ENCODE assay signal across 8 mouse cellular contexts in the genomic region with DNA sequence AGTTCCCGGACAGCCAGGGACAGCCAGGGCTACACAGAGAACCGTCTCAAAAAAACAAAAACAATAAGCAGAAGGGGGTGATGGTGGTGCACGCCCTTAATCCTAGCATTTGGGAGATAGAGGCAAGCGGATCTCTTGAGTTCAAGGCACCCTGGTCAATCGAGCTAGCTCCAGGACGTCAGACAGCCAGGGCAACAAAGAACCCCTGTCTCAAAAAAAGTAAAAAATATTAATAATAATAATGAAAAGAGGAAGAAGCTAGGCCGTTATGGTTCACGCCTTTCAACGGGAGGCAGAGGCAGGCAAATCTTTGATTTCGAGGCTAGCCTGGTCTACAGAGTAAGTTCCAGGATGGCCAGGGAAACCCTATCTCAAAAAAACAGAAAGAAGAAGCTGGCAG. TPM values are rescaled to one million over a fixed set of nuclear protein-coding genes. Genes with fewer than 3 reads are reported as not detected.
A peak's percentile ranks its signal among the peaks of the same experiment; 100 is the strongest.
DNase-seq lines count a peak whose midpoint lies in the region; ATAC-seq and TF ChIP-seq lines count a peak whose summit lies in the region.
"Had no signal": no experiment of that assay in that cellular context is flagged by ENCODE, and none has a peak within 500 bp of the region (broad histone marks: within the 10 kb centered on the region; RNA-seq: fewer than 3 reads in every experiment).

No protein-coding gene starts in this region.

- TF ChIP-seq CTCF in lung, postnatal 0 days (IDR thresholded peaks at IDR 0.05) = no peak

- H3K27ac ChIP-seq in lung, postnatal 0 days (ENCODE audit: low read length) = peak overlapping the region; percentile 97
- peak overlapping the region; percentile 98; the same call in 1 of the 2 replicates for H3K27ac ChIP-seq in forebrain, embryonic 12.5 days
- peak overlapping the region; percentile 97; the same call in 1 of the 2 replicates for H3K27ac ChIP-seq in limb, embryonic 13.5 days
- H3K27ac ChIP-seq in stomach, embryonic 15.5 days = peak overlapping the region; percentile 96

- peak overlapping the region; percentile 96 for H3K4me2 ChIP-seq in lung, postnatal 0 days (replicated peaks; ENCODE audit: low read depth, low read length)
- H3K4me2 ChIP-seq in forebrain, embryonic 12.5 days = peak overlapping the region; percentile 74
- peak overlapping the region; percentile 70 for H3K4me2 ChIP-seq in limb, embryonic 13.5 days (replicated peaks)
- H3K4me2 ChIP-seq in stomach, embryonic 15.5 days = peak overlapping the region; percentile 55

- 0 out of 2 replicates have a peak overlapping the region, but pooled peaks have one; percentile 94 for H3K4me3 ChIP-seq in lung, postnatal 0 days (ENCODE audit: low read depth, low read length)
- H3K4me3 ChIP-seq in forebrain, embryonic 12.5 days (replicated peaks) = peak overlapping the region; percentile 97; the same call in 1 of the 2 replicates
- peak overlapping the region; percentile 96 for H3K4me3 ChIP-seq in limb, embryonic 13.5 days
- H3K4me3 ChIP-seq in stomach, embryonic 15.5 days (replicated peaks) = peak overlapping the region; percentile 95

- no peak for TF ChIP-seq EP300 in lung, postnatal 0 days (IDR thresholded peaks at IDR 0.05)

- ATAC-seq in lung, postnatal 0 days = no peak
- no peak for ATAC-seq in forebrain, embryonic 12.5 days (ENCODE audit: low FRiP score)
- no peak for ATAC-seq in limb, embryonic 13.5 days (ENCODE audit: low FRiP score, low read depth)
- no peak for ATAC-seq in stomach, embryonic 15.5 days (ENCODE audit: insufficient read depth, low FRiP score, low read depth)
- no peak for ATAC-seq in frontal cortex, adult (ENCODE audit: low TSS enrichment)

- H3K9ac ChIP-seq in lung, postnatal 0 days (replicated peaks; ENCODE audit: low read depth) = peak overlapping the region; percentile 89; the same call in 1 of the 2 replicates
- H3K9ac ChIP-seq in forebrain, embryonic 12.5 days = no peak overlapping the region
- peak overlapping the region; percentile 98 for H3K9ac ChIP-seq in limb, embryonic 13.5 days
- no peak overlapping the region for H3K9ac ChIP-seq in stomach, embryonic 15.5 days

- WGBS in lung, postnatal 0 days = 63% methylated on average over 10 of the region's 10 CpGs
- WGBS in forebrain, embryonic 12.5 days = 65% methylated on average over 10 of the region's 10 CpGs
- WGBS in limb, embryonic 13.5 days = 70% methylated on average over 10 of the region's 10 CpGs
- WGBS in stomach, embryonic 15.5 days = 62% methylated on average over 10 of the region's 10 CpGs

- no peak for DNase-seq in lung, postnatal 0 days (ENCODE audit: low spot score)
- no peak for DNase-seq in lung, postnatal 14 days
- no peak for DNase-seq in layer of hippocampus, adult 11-12 months (ENCODE audit: low spot score)
- DNase-seq: adrenal gland, postnatal 10 days had no signal

- H3K36me3 ChIP-seq in lung, postnatal 0 days (ENCODE audit: insufficient read depth, low read length) = no peaks in the 10 kb centered on the region
- 0 out of 2 replicates have a peak, but pooled peaks cover 8% of the 10 kb centered on the region for H3K36me3 ChIP-seq in forebrain, embryonic 12.5 days (replicated peaks)
- peaks cover 11% of the 10 kb centered on the region for H3K36me3 ChIP-seq in limb, embryonic 13.5 days
- H3K36me3 ChIP-seq in stomach, embryonic 15.5 days = 0 out of 2 replicates have a peak, but pooled peaks cover 6% of the 10 kb centered on the region

- peaks cover 6% of the 10 kb centered on the region; the same call in 1 of the 2 replicates for H3K4me1 ChIP-seq in lung, postnatal 0 days (ENCODE audit: insufficient read depth, low read depth, low read length)
- H3K4me1 ChIP-seq in forebrain, embryonic 12.5 days = peaks cover 20% of the 10 kb centered on the region
- H3K4me1 ChIP-seq in limb, embryonic 13.5 days = peaks cover 26% of the 10 kb centered on the region
- peaks cover 15% of the 10 kb centered on the region; the same call in 1 of the 2 replicates for H3K4me1 ChIP-seq in stomach, embryonic 15.5 days

- H3K9me3 ChIP-seq in lung, postnatal 0 days (ENCODE audit: low read length) = no peaks in the 10 kb centered on the region
- no peaks in the 10 kb centered on the region for H3K9me3 ChIP-seq in forebrain, embryonic 12.5 days
- no peaks in the 10 kb centered on the region for H3K9me3 ChIP-seq in limb, embryonic 13.5 days
- no peaks in the 10 kb centered on the region for H3K9me3 ChIP-seq in stomach, embryonic 15.5 days

- no peaks in the 10 kb centered on the region for H3K27me3 ChIP-seq in lung, postnatal 0 days (replicated peaks; ENCODE audit: insufficient read depth, low read length)
- H3K27me3 ChIP-seq in forebrain, embryonic 12.5 days = no peaks in the 10 kb centered on the region
- no peaks in the 10 kb centered on the region for H3K27me3 ChIP-seq in limb, embryonic 13.5 days
- H3K27me3 ChIP-seq in stomach, embryonic 15.5 days (replicated peaks) = no peaks in the 10 kb centered on the region

RNA-seq across cellular contexts. Expression of a gene that starts 1.1 kb away (rescaled TPM):
- polyA plus RNA-seq in lung, postnatal 0 days (2015; fragmentation: Nextera tagmentation; extraction: Ambion mirVana) = 19.8 and 24.7 TPM in 2 replicates
- 130 and 136 TPM in 2 replicates for polyA plus RNA-seq in forebrain, embryonic 12.5 days (2016; fragmentation: Nextera tagmentation; extraction: Ambion mirVana)
- polyA plus RNA-seq in limb, embryonic 13.5 days (2015; fragmentation: Nextera tagmentation; extraction: Ambion mirVana) = 75.2 and 78.0 TPM in 2 replicates
- 57.1 and 62.3 TPM in 2 replicates for polyA plus RNA-seq in stomach, embryonic 15.5 days (2015; fragmentation: Nextera tagmentation; extraction: Ambion mirVana)

Comparison
In these comparisons a context has a peak if more than half of its experiments do, and no peak if none do; other contexts are left out.
1. H3K9ac ChIP-seq: peak in lung, postnatal 0 days (single experiment) and limb, embryonic 13.5 days (single experiment); none in forebrain, embryonic 12.5 days (single experiment) and stomach, embryonic 15.5 days (single experiment).
2. Peak in every context shown above with its lines, with median percentiles within 50 percentile points of each other: H3K27ac ChIP-seq, H3K4me2 ChIP-seq and H3K4me3 ChIP-seq.